Mouse (Mus musculus) liver, embryonic 15.5 days (tissue): ENCODE measurements around the gene Mas1. TPM values are rescaled to one million over a fixed set of nuclear protein-coding genes. Genes with fewer than 3 reads are reported as not detected.

ENCODE experiments used
- ATAC-seq: fragments of 200-750 bp; cut with Nextera tagmentation; 2 replicates; pipeline ENCODE4 v1.8.0; 2017; ENCODE audit warnings: moderate number of reproducible peaks, mild to moderate bottlenecking, moderate library complexity; ENCODE audit not compliant: insufficient read depth
- H3K27ac ChIP-seq: fragments of 300-500 bp; sonication (generic); replicated peaks from 2 replicates; pipeline ENCODE4 v1.5.1; 2015; ENCODE audit warnings: mild to moderate bottlenecking, inconsistent platforms
- H3K27me3 ChIP-seq: fragments of 300-500 bp; sonication (generic); 2 replicates; pipeline ENCODE4 v1.6.1; 2015; ENCODE audit warnings: mild to moderate bottlenecking, inconsistent platforms
- H3K36me3 ChIP-seq: fragments of 300-500 bp; sonication (generic); replicated peaks from 2 replicates; pipeline ENCODE4 v1.6.1; 2015; ENCODE audit warnings: moderate library complexity, mild to moderate bottlenecking, inconsistent platforms
- H3K4me1 ChIP-seq: fragments of 300-500 bp; sonication (generic); replicated peaks from 2 replicates; pipeline ENCODE4 v1.6.1; 2015; ENCODE audit warnings: inconsistent platforms
- H3K4me2 ChIP-seq: fragments of 300-500 bp; sonication (generic); 2 replicates; pipeline ENCODE4 v1.6.1; 2015; ENCODE audit warnings: moderate library complexity, mild to moderate bottlenecking, inconsistent platforms
- H3K4me3 ChIP-seq: fragments of 300-500 bp; sonication (generic); replicated peaks from 2 replicates; pipeline ENCODE4 v1.5.1; 2015; ENCODE audit warnings: mild to moderate bottlenecking, inconsistent platforms
- H3K9ac ChIP-seq: fragments of 300-500 bp; sonication (generic); 2 replicates; pipeline ENCODE4 v1.6.1; 2015; ENCODE audit warnings: moderate library complexity, mild to moderate bottlenecking, inconsistent platforms
- H3K9me3 ChIP-seq: fragments of 300-500 bp; sonication (generic); replicated peaks from 2 replicates; pipeline ENCODE4 v1.6.1; 2016; ENCODE audit warnings: inconsistent platforms
- WGBS: fragments of 180-500 bp; shearing (Covaris S2); methylation state at CpG from one replicate; pipeline ENCODE4 v1.1.7; 2015; ENCODE audit warnings: mixed read lengths; ENCODE audit not compliant: insufficient replicate concordance; 5-methylcytosine and 5-hydroxymethylcytosine counted together
- microRNA-seq: library from miRNA; unstranded; fragments of <30 nt; microRNA quantifications from one replicate; pipeline ENCODE4, GENCODE M21; 2016
- polyA plus RNA-seq: library from polyadenylated mRNA; unstranded; fragments of >200 nt; fragmentation: Nextera tagmentation; extraction: Ambion mirVana; gene quantifications from 2 replicates; pipeline ENCODE4 v1.2.1, GENCODE M21; 2015

Mas1 gene
- polyA plus RNA-seq, 1 experiment from 2014 or later = 0.33 TPM

DNA sequence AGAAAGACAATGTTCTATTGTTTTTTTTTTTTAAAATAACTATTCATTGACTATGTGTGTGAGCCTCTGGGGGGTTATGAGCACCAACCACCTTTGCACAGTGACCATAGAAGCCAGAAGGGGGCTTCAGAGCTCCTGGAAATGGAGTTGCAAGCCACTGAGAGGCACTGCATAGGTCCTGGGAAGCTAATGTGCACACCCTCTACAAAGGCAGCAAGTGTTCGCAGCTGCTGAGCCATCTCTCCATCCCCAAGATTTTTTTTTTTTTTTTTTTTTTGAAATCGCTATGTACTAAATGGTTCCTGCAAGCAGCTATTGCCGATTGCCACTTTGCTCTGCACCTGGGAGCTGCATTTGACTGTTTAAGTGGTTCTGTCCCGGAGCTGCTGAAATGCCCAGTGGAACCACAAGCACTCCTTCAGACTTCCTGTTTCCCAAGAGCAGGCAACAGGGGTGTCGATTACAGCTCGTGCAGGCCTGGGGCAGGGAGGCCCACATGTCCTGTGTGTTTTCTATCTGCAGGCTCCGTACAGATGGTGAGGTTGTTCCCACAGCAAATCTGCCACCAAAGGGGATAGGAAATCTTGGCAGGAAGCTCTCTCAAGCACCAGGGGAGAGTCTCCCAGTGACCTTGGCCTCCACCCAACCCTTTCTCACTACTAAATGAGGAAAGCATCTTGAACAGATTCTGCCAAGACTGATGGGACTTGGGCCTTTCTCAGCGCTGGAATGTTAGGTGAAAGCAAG, 74.1 kb downstream of the Mas1 start:
- Histone ChIP-seq H3K4me3 (no peak overlapping the region), H3K27ac (peak overlapping the region; percentile 5; the same call in 1 of the 2 replicates), H3K9ac (no peak overlapping the region), H3K4me2 (no peak overlapping the region), H3K4me1 (peaks cover 66% of the 10 kb centered on the region), H3K27me3 (no peaks in the 10 kb centered on the region), H3K36me3 (no peaks in the 10 kb centered on the region), H3K9me3 (no peaks in the 10 kb centered on the region)
- WGBS = 18% methylated on average over 8 of the region's 8 CpGs
- no peak for ATAC-seq

DNA sequence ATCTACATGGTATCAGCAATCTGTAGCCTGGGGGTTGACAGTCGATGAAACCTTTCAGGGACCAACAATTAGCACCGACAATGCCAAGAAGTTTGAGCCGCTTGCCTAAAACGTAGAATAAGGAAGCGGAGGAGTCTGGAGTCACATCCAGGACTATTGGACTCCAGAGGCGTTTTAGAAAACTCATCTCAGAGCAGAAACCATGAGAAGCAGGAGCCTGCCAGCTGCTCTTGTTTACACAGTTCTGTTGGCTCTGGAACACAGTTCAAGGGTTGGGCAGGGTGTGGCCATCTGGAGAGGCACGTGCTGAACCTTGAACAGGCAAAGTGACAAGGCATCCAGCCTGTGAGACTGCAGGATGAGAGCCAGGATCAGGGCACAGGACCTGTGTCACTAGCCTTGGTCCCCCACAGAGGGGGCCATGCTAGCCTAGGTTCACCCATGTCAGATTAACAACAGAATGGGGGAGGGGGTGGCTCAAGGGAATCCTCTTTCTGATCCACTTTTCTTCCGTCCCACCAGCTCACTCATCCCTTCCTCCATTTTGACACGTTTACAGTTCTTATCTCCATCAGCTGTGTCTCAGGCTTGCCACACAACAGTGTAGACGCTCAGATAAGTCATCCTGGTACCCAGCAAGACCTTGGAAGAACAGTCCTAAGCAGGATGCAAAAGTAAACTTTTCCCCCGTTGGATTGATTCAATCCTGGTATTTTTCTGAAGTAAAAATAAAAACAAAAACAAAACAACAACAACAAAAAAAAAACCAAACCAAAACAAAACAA, 75.3 kb downstream of the Mas1 start:
- Histone ChIP-seq H3K4me2 (peak overlapping the region; percentile 30; the same call in 1 of the 2 replicates), H3K36me3 (no peaks in the 10 kb centered on the region; the same call in 1 of the 2 replicates), H3K27me3 (no peaks in the 10 kb centered on the region), H3K4me1 (peaks cover 62% of the 10 kb centered on the region), H3K9me3 (no peaks in the 10 kb centered on the region), H3K4me3 (no peak overlapping the region), H3K27ac (peak overlapping the region; percentile 68), H3K9ac (no peak overlapping the region)
- peak; percentile 86 for ATAC-seq
- 40% methylated on average over 11 of the region's 11 CpGs for WGBS

DNA sequence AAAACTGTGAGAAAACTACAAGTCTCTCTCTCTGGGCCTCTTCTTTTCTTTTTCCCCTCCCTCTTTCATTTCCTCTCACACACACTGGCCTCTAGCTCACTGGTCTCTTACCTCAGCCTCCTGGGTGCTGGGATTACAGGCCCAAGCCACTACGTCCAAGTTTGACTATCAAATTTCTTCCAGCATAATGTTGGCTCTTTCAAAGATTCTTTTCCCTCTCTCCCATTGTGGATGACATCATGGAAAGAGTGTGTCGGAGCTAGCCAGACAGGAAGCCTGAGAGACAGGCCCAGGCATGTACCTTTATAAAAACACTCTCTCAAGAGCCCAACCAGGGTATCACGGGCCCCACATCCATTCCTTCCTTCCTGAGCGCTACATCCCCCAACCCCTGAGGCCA, 76.5 kb downstream of the Mas1 start:
- ATAC-seq = no peak
- WGBS = 49% methylated on average over 4 of the region's 4 CpGs
- H3K27me3 ChIP-seq = no peaks in the 10 kb centered on the region
- H3K9me3 ChIP-seq = no peaks in the 10 kb centered on the region
- H3K36me3 ChIP-seq = no peaks in the 10 kb centered on the region; the same call in 1 of the 2 replicates
- peak overlapping the region; percentile 70; the same call in 1 of the 2 replicates for H3K27ac ChIP-seq
- H3K4me3 ChIP-seq = no peak overlapping the region
- peaks cover 58% of the 10 kb centered on the region for H3K4me1 ChIP-seq
- no peak overlapping the region for H3K9ac ChIP-seq
- H3K4me2 ChIP-seq = no peak overlapping the region

DNA sequence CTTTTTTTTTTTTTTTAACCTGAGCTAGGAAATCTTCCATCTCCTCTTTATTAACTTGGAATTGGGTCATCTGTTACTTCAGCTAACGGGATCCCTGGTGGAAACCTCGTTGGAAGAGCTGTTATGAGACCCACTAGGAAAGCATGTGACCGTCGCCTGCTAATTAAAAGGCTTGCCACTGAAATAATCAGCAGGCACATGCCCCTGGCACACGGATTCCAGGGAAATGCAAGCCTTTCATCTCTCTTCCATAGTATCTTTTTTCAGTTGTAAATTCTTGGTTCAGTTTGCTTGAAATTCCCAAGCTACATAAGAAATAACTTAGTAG, 76.9 kb downstream of the Mas1 start:
- peaks cover 58% of the 10 kb centered on the region for H3K4me1 ChIP-seq
- WGBS = 46% methylated on average over 5 of the region's 5 CpGs
- H3K27me3 ChIP-seq = no peaks in the 10 kb centered on the region
- no peak for ATAC-seq
- H3K36me3 ChIP-seq = no peaks in the 10 kb centered on the region; the same call in 1 of the 2 replicates
- no peak overlapping the region for H3K9ac ChIP-seq
- H3K27ac ChIP-seq = peak overlapping the region; percentile 70
- no peaks in the 10 kb centered on the region for H3K9me3 ChIP-seq
- H3K4me3 ChIP-seq = no peak overlapping the region
- no peak overlapping the region for H3K4me2 ChIP-seq

Small RNA genes lying within 50 kb of the gene (microRNA-seq; reads per million reads assigned to microRNA genes)
- gene Gm24085 = not detected

Other genes starting within 250 kb of the Mas1 start
- 0.05 TPM in 1 of 2 replicates, not detected in the other for gene Slc22a1, start 192.3 kb downstream of the Mas1 start, polyA plus RNA-seq
- gene Igf2r, start 98.5 kb downstream of the Mas1 start, polyA plus RNA-seq = 13.0 and 15.6 TPM in 2 replicates
- not detected in 2 replicates for gene Mrgprh, start 7.9 kb upstream of the Mas1 start, polyA plus RNA-seq
- 0.40 and 0.45 TPM in 2 replicates for gene Pnldc1, start 42.1 kb upstream of the Mas1 start, polyA plus RNA-seq
- 185 and 211 TPM in 2 replicates for gene Tcp1, start 47.6 kb upstream of the Mas1 start, polyA plus RNA-seq
- 86.0 and 95.2 TPM in 2 replicates for gene Mrpl18, start 48.2 kb upstream of the Mas1 start, polyA plus RNA-seq
- gene Acat3, start 72.5 kb upstream of the Mas1 start, polyA plus RNA-seq = 10.0 and 13.2 TPM in 2 replicates
- gene Acat2, start 92.6 kb upstream of the Mas1 start, polyA plus RNA-seq = 93.7 and 101 TPM in 2 replicates
- gene Wtap, start 126.0 kb upstream of the Mas1 start, polyA plus RNA-seq = 37.1 and 41.9 TPM in 2 replicates
- gene Sod2, start 138.7 kb upstream of the Mas1 start, polyA plus RNA-seq = 113 and 120 TPM in 2 replicates
- gene Gpr31b, start 184.2 kb upstream of the Mas1 start, polyA plus RNA-seq = not detected in 2 replicates
- gene Tcp10b, start 193.0 kb upstream of the Mas1 start, polyA plus RNA-seq = not detected in 2 replicates